Mouse (Mus musculus) colon, adult 2 months (tissue): ENCODE data around the gene Vpreb2. TPM values are rescaled to one million over a fixed set of nuclear protein-coding genes. Genes with fewer than 3 reads are reported as not detected.

Source experiments
- polyA plus RNA-seq: library from polyadenylated mRNA; depleted of rRNA; stranded (reverse); fragments of >200 nt; gene quantifications from 2 replicates; pipeline ENCODE4 v1.2.3, GENCODE M21; 2012; rRNA removed

The Vpreb2 gene
- polyA plus RNA-seq = not detected in 2 replicates

DNA sequence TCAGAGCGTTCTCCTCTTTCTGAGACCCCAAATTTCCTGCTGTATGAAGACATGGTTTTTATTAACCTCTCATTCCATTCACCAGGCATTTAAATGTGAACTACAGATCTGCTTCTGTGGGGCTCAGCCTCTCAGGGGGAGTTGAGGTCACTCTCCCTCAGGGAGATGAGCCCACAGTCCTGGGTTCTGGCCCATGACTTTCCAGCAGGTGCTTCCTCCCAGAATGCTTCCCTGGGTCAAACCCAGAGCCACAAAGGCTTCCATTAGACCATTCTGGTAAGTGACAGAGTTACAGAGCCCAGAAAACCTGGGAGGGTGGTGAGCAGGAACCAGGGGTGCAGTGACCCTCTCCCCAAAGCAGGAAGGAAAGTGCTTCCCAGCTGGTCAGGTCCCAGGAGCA, at the start of gene Vpreb2:
Vpreb2 (plus strand) TSS at position 301 of the 400 bp plus-strand sequence.

Other genes with a start within 250 kb of the Vpreb2 start
- gene Med15, start 247.5 kb upstream of the Vpreb2 start, polyA plus RNA-seq = 133 and 153 TPM in 2 replicates
- gene Klhl22, start 220.8 kb upstream of the Vpreb2 start, polyA plus RNA-seq = 63.7 and 64.9 TPM in 2 replicates
- 60.4 and 61.4 TPM in 2 replicates for gene Scarf2, start 183.1 kb upstream of the Vpreb2 start, polyA plus RNA-seq
- gene B830017H08Rik, start 147.3 kb upstream of the Vpreb2 start, polyA plus RNA-seq = not detected in 2 replicates
- gene Car15, start 142.1 kb upstream of the Vpreb2 start, polyA plus RNA-seq = 14.2 and 14.9 TPM in 2 replicates
- gene Gm20518, start 88.8 kb upstream of the Vpreb2 start, polyA plus RNA-seq = 1.9 and 2.5 TPM in 2 replicates
- gene Tssk1, start 86.2 kb upstream of the Vpreb2 start, polyA plus RNA-seq = 0.02 and 0.10 TPM in 2 replicates
- 156 and 191 TPM in 2 replicates for gene Dgcr2, start 81.9 kb upstream of the Vpreb2 start, polyA plus RNA-seq
- gene Tssk2, start 81.8 kb upstream of the Vpreb2 start, polyA plus RNA-seq = not detected in 2 replicates
- gene Ess2, start 69.1 kb upstream of the Vpreb2 start, polyA plus RNA-seq = 17.4 and 18.7 TPM in 2 replicates
- not detected in 2 replicates for gene Gsc2, start 65.4 kb upstream of the Vpreb2 start, polyA plus RNA-seq
- gene Slc25a1, start 52.2 kb upstream of the Vpreb2 start, polyA plus RNA-seq = 164 and 192 TPM in 2 replicates
- gene Dgcr6, start 72.4 kb downstream of the Vpreb2 start, polyA plus RNA-seq = 66.8 and 71.8 TPM in 2 replicates
- gene Prodh, start 109.8 kb downstream of the Vpreb2 start, polyA plus RNA-seq = 26.7 and 29.3 TPM in 2 replicates
- gene Rtn4r, start 147.2 kb downstream of the Vpreb2 start, polyA plus RNA-seq = 25.5 and 39.7 TPM in 2 replicates
- not detected in 2 replicates for gene Ccdc188, start 237.5 kb downstream of the Vpreb2 start, polyA plus RNA-seq